Mouse (Mus musculus) urinary bladder, postnatal 10 days (tissue): Measurements from ENCODE around the gene Prim2.
"Not testable (repeated sequence)": the region's sequence is repeated elsewhere in the genome, so short reads cannot be mapped to it uniquely, and the experiment has no call there.

ENCODE experiments used
- DNase-seq: peaks from one replicate; pipeline ENCODE4 v3.0.0; 2022; ENCODE audit warnings: low spot score

Gene Prim2

DNA sequence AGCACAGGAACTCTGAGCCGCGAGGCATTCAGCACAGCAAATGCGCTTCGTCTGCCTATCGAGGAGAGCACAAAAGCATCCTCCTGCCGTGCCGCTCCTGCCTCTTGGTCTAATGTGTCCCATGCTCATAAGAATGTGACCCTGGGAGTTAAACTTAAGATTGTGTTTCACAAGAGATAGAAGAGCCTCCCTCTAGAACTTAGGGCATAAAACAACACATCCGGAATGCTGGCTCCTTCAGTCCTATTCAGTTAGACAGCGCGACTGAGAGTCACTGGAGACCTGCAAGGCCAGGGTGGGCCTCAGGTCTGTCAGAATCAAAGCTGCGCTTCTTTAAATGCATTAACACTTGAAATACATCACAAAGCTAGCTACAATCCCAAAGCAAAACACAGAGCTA is 18.7 kb downstream of the Prim2 start:
- DNase-seq, result no peak

DNA sequence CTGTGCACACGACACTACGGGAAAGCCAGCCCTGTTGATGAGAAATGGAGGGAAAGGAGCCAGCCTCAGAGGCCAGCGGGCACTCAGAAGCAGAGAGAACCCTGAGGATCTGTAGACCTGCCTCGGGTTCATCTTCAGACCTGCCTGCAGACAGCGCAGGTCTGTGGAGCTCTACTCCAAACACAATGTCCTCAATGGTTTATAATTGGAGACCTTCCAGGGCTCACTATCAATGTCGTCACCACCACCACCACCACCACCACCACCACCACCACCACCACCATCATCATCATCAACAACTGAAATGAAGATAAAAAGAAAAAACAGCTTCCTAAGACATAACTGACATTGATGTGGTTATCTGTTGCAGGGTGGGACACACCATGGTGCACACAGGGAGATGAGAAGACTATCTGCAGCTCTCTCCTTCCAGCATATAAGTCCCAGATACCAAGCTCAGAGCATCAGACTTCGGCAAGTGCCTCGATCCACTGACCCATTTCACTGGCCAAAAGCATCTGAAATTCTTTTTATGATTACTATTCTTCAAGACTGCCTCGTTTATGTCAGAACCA is 20.0 kb downstream of the Prim2 start:
- DNase-seq, result no peak

DNA sequence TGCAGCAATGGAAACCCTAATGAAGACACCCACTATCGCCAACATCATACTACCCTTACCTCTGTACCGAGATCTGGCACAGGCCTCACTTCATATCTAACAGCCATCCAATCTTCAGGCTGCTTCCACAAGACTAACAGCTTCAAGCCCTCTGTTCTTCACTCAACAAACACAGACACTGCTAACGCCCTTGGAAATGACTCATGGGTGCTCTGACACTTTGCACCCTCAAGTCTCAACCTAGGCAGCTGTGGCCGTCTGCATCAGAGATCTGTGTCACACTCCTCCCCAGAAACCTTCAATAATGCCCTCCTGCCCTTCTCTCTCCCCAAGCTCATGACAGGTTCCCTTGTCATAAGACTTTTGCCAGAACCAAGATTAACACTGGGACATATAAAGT is 20.6 kb downstream of the Prim2 start:
- DNase-seq, result no peak

DNA sequence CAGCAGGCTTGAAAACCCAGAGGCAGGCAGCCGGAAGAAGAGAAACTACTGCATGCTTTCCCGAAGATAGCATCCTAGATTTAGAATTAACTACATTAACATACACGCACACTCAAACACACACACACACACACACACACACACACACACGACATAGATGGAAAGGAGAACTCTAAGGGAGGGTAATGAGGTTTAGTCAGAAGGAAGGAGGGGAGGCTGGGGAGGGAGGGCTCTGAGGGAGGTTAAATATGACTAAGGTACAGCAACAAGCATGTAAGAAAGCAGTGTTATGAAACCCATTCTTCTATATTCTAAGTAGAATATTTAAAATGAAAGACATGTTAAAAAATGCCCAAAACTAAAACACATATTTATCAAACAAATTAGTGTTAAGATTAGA is 21.9 kb downstream of the Prim2 start:
- DNase-seq, result no peak

DNA sequence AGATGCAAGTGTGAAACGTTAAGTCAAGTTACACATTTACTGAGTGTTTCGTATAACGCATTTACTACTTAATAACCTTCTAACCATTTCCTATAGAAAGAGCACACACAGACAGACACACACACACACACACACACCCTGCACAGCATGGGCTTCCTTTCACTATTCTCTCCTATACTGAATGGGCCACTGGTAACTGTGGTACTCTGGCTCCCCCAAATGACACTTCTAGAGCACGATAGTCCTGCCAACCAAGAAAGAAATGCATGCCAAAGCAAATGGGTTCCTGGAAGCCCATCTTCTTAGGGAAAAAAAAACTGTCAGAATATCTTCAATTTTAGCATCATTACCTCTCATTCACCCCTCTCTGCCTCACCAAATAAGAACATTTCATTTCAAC is 22.4 kb downstream of the Prim2 start:
- no peak for DNase-seq

DNA sequence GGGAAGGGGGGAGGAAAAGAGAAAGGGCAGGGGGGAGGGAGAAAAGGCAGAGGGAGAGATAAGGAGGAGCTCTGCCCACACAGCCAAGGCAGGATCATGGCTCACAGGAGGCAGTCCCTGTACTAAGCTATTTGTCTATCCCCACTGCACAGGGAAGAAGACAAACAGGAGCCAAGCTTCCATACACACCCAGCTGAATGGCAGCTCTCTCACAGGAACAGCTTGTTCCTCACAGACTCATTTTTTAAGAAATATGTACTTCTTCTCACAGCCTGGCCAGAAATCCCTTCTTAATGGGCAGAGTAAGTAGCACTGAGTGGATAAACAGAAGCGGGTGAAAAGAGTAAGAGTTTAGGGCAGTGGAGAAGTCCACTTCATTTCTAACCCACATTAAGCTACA is 23.9 kb downstream of the Prim2 start:
- no peak for DNase-seq

DNA sequence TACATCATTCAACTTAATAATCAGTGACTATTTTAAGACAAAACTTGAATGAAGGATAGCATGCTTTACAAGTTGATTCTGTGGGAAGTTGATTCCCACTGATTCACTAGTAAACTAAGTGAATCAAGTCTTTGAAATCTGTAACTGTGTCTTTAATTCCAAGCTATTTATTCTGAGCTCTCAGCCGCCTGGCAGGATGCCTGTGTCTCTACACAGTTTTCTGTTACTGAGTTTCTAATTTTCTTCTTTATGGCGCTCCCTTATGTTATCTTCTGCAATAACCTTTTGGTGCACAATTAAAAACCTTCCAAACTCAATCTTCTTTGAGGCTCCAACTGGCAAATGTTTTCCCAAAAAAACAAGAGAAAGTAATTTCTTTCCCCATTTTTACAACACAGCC is 28.5 kb downstream of the Prim2 start:
- DNase-seq, result no peak

DNA sequence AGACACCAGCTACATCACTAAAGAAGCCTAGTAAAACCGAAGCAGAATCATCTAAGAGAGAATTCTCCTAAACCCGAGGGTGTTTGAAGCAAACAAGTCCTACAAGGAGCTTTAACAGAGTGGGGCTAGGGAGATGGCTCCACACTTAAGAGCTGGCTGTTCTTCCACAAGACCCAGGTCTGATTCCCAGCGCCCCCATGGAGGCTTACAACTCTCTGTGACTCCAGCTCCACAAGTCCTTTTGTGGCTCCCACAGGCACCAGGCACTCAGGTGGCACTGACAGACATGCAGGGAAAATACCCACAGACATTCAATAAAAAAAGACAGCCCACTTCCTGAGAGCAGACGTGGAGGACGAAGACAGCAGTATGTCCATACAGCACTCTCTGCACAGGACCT is 29.5 kb downstream of the Prim2 start:
- no peak for DNase-seq

DNA sequence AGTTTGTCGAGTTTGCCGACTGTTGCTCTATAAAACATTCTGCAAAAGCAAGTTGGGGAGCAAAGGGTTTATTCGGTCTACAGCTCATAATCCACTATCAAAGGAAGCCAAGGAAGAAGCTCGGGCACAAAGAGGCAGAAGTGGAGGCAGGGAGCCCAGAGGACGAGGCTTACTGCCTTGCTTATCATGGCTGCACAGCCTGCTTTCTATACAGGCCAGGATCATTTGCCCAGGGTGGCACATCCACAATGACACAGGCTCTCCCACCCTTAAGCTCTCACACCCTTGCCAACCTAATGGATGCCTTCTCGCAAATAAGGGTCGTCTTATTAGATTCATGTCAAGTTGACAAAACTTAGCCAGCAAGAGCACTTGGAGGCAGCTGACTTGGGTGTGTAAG is 30.4 kb downstream of the Prim2 start:
- DNase-seq, result no peak

DNA sequence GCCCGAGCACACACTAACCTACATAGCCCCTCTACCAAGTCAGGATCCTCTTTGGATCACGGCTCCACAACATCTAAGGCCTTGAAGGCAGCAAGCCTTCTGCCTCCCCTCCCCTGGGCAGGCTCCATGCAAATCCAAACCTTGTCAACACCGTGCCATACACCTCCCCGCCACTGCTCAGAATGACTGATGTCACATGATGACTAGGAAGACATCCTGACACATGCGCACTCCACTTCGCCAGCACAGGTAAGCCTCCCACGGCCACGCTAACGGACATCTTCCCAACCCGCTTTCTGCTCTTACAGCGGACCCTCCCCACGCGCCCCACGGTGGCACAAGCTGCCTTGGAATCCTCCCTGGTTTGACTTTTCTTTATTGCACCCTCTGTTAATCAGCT is 31.8 kb downstream of the Prim2 start:
- DNase-seq, result no peak

DNA sequence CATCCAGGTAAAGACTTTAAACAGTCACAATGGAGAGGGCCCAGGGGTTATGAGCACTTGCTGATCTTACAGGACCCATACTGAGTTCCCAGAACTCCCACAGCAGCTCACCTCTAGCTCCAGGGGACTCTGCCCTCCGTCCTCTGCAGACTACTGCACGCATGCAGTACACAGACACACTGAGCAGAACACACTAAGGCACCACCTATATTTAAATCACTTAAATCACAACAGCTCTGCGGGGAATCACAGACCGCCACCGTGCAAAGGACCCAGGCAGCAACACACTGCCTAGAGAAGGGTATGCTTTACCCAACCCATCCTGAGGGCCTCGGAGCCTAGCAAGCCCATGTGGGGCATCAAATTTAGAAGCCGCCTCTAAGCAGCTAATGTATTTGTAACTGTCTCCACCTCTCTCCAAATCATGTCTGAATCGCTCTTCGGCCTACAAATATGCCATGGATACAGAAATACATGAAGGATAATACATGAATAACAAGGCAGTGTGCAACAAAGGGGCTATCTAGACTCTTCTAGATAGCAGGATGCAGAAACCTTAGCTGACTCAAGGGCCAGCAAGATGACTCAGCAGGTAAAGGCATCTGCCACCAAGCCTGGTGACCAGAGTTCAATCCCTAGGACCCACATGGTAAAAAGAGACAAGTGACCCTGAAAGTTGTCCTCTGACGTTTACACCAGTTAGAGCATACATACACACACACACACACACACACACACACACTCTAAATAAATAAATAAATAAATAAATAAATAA is 33.0 kb downstream of the Prim2 start:
- no peak for DNase-seq

DNA sequence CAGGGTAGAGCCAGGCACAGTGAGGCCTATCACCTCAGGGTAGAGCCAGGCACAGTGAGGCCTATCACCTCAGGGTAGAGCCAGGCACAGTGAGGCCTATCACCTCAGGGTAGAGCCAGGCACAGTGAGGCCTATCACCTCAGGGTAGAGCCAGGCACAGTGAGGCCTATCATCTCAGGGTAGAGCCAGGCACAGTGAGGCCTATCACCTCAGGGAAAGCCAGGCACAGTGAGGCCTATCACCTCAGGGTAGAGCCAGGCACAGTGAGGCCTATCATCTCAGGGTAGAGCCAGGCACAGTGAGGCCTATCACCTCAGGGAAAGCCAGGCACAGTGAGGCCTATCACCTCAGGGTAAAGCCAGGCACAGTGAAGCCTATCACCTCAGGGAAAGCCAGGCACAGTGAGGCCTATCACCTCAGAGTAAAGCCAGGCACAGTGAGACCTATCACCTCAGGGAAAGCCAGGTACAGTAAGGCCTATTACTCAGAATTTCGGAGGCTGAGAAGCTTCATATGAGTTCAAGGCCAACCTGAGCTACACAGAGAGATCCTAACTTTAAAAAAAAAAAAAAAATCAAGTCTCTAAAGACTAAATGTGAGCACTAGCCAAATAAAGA is 38.5 kb downstream of the Prim2 start:
- not testable (repeated sequence) for DNase-seq

DNA sequence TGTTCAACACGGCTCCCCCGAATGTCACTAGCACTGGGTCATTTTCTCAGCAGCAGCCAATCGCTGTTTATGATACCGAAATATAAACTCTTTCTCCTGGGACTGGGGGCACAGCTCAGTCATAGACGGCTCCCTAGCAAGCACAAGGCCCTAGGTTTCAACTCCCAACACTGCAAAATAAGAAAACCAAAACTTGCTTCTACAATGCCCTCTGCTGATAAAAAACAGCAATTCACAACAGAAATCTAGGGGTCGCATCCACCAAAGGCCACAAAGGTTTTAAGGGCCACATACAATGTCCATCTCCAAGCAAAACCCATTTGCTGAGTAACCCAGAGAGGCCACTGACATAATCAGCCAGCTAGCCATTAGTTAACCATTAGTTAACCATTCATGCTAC is 41.8 kb downstream of the Prim2 start:
- no peak for DNase-seq

DNA sequence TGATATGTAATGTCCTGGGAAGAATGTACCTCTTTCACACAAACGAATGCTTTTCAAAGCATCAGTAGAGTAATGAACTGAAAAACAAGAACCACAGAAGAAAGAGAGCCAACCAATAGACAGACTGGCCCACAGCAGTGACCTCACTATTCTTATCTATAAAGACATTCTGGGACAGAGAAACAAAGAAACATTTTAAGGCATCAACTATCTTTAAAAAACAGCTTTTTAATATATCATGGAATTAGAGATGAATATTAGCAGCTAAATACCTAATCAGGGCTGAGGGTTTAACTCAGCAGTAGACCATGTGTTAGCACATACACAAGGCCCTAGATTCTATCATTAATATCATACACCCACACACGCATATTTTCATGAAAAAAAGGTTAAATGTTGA is 42.5 kb downstream of the Prim2 start:
- no peak for DNase-seq

DNA sequence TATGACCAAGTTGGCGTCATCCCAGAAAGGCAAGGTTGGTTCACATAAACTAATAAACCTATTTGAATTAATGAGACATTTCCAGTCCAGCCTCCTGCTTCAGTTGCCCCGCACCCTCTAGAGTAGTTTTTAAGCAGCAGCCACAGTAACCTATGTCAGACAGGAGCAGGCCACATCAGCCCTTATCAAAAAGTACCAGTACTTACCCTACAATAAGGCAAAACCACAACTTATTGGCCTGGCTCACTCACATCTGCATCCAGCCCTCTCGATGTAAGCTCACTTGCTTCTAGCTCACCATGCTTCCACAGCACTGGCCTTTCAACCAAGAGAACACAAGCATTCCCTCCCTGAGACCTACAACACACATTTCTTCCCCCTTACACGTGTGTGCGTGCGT is 44.7 kb downstream of the Prim2 start:
- no peak for DNase-seq

DNA sequence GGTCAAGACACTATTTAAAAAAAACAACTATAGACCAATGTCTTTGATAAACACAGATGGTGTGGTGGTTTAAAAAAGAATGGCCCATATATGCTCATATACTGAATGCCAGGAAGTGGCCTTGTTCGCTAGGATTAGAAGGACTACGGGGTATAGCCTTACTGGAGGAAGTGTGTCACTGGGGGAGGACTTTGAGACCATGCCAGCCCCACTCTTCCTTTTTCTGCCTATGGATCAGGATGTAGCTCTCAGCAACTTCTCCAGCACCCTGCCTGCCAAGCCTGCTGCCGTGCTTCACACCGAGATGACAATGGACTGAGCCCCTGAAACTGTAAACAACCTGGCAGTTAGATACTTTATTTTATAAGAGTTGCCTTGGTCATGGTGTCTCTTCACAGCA is 45.2 kb downstream of the Prim2 start:
- no peak for DNase-seq

DNA sequence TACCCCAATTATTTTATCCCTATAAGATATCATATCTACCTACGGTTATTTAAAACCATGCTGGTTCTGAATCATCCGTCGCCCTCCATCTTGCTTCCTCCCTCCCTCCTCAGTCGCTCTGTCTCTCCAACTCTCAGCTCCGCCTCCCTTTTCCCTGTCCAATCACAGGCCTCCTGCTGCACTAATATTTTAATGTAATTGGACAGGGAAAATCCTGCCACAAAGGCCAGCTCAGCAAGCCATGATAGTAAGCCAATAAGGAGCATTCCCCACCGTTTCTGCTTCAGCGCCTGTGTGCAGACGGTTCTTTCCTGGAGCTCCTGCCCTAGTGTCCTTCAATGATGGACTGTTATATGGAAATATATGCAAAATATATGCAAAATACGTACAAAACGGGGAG is 47.8 kb downstream of the Prim2 start:
- no peak for DNase-seq

DNA sequence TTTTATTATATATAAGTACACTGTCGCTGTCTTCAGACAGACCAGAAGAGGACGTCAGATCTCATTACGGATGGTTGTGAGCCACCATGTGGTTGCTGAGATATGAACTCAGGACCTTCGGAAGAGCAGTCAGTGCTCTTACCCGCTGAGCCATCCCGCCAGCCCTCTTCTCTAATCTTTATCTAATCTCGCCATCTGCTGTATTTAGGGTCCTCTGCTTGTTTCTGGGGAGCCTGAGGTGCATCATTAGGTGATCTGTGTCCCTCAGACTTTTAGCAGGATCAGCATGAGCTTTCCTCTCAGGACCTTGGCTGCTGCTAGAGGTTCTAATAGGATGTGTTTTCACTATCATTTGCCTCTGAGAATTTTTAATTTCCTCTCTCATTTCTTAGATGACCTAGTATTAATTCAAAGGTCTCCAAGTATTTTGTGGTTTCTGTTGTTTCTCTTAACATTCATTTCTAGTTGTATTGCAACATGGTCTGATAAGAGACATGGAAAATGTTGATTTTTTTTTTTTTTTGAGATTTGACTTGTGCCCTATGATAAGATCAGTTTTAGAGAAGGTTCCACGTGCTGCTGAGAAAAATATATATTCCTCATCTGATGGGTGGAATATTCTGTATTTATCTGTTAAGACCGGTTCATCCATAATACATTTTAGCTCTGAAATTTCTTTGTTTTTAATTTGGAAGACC is 49.4 kb downstream of the Prim2 start:
- DNase-seq, result no peak

DNA sequence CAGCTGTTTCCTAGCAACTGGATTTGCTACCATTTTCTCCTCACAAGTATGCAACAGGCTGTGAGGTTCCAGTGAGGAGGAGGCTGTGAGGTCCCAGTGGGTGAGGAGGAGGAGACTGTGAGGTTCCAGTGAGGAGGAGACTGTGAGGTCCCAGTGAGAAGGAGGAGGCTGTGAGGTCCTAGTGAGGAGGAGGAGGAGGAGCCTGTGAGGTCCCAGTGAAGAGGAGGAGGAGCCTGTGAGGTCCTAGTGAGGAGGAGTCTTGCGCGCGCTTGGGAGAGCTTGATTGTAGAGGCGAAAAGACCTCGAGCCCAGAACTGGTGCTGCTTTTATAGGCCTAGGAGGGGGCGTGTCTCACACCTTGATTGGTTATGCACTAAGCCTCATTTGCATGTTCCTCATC is 53.0 kb downstream of the Prim2 start:
- DNase-seq, result not testable (repeated sequence)

DNA sequence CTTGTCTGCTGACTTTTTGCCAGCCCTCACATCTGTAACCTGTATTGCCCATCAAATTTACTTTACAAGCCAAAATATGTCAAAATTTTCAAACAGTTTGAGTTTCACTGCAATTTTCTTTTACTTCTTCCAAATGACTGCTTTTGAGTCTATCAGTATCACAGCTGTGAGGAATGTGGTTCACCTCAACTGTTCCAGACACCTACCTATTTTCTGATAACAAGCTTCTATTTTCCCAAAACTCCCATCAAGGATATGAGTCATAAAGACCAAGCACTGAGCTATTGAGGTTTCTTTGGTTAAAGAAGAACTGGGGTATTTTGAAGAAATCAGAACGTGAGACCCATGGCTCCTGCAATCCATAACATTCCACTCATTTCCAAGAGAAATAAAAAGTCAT is 57.5 kb downstream of the Prim2 start:
- DNase-seq, result no peak

DNA sequence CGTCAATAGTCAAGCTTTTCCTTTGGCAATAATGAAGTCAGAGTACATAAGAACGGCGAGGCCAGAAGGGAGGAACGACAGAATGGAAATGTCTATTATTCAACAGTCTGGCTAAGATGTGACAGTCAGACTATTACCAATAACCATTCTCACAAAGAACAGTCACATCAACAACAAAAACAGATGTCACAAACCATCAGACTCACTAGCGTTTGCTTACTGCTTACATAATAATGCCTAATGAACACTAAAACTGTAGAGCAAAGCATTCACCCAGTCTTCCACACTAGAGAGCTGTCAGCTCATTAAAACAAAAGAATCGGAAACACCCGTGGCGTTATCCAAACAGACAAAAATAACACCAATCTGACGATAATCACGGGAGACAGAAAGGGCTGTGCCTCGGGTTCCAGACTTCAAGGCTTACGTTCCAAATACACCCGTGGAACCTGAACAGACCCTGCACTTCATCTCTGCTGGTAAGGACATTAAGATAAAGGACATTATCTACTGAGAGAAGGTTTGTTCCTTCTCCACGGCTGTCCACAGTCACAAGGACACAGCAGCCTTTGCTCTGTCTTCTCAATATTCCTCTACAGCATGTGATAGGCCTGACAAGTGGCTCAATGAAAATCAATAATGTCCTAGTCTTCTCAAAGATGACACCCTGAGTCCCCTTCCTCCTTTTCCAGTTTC is 59.4 kb downstream of the Prim2 start:
- no peak for DNase-seq

DNA sequence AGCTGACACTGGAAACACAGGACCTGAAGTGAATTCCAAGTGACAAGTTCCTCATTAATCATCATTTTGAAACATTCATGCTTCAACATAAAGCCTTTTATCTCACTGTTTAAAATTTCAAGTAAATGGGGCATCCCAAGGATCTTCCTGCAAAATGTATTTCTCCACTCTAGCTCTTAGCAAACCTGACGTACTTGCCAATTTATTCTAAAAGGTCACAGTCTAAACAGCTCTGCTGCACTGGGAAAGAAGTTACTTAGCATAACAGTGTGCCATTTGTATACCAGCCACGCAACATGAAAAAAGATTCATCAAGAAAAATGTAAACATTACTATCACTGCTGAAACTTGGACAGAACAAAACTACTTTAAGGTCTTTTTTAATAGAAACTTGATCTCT is 61.5 kb downstream of the Prim2 start:
- no peak for DNase-seq
